Mouse (Mus musculus): ENCODE measurements around the gene Heatr6. TPM values are rescaled to one million over a fixed set of nuclear protein-coding genes. Genes with fewer than 3 reads are reported as not detected.

Gene Heatr6
- polyA plus RNA-seq, 1 experiment: 10.2 TPM

DNA sequence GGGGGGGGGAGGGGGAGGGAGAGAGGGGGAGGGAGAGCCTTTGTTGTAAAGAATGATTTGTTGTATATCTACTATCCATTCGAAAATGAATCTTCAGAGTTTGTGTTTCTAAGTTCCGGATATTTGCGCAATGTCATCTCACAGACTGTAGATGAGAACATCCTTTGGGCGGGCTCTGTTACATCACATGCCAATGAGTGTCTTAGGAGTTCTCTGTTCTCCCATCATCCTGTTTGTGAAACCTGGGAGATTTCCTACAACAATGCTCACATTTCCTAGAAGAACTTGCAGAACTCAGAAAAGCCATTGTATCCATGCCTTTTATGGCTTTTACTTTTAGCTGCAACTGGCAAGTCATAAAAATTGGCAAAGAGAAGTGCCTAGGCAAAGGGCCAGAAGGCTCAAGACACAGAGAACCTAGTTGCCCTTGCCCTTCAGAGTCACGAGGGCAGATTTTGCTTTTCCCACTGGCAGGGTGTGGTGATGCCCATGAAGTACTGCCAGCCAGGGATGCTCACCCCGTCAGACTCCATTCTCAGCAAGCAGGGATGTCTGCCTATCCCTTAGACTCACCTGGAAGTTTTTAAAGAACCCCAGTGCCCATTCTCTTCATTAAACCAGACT, 36.3 kb upstream of the Heatr6 start:
- H3K36me3 ChIP-seq (ENCODE audit: control insufficient read depth, insufficient read depth): no peaks in the 10 kb centered on the region
- TF ChIP-seq CEBPB (IDR thresholded peaks at IDR 0.05; ENCODE audit: low read depth): peak; percentile 78
- no peak for TF ChIP-seq CTCF (IDR thresholded peaks at IDR 0.05; ENCODE audit: control insufficient read depth, insufficient read depth, insufficient read length)
- no peak overlapping the region for H3ac ChIP-seq (ENCODE audit: control insufficient read depth, insufficient read length, low read depth)
- H3K79me2 ChIP-seq (ENCODE audit: control insufficient read depth, insufficient read depth): no peaks in the 10 kb centered on the region
- H3K27me3 ChIP-seq (ENCODE audit: control insufficient read depth, insufficient read depth, insufficient read length): no peaks in the 10 kb centered on the region
- H3K79me3 ChIP-seq (ENCODE audit: low read depth): no peaks in the 10 kb centered on the region
- no peak overlapping the region for H3K4me3 ChIP-seq (ENCODE audit: insufficient read depth, poor library complexity, severe bottlenecking)

DNA sequence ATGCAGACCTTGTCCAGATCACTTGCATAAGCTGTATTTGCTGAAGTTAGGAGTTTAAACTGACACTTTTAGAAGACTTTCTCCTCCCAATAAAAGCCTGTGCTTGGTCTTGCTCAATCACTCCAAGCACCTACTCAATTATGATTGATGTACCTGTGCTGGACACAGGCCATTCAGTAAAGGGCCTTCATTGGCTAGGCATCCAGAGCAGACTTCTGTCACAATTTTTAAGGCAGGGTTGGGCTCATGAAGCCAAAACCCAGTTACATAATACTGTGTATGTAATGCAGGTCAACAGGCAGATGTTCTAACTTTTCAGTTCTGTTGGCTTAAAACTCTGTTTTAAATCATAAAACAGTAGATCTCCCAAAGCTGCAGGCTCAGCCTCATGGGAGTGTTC, 32.7 kb upstream of the Heatr6 start:
- Histone ChIP-seq H3K36me3 (ENCODE audit: control insufficient read depth, insufficient read depth) (no peaks in the 10 kb centered on the region), H3ac (ENCODE audit: control insufficient read depth, insufficient read length, low read depth) (no peak overlapping the region), H3K79me3 (ENCODE audit: low read depth) (no peaks in the 10 kb centered on the region), H3K79me2 (ENCODE audit: control insufficient read depth, insufficient read depth) (no peaks in the 10 kb centered on the region), H3K4me3 (ENCODE audit: insufficient read depth, poor library complexity, severe bottlenecking) (no peak overlapping the region), H3K27me3 (ENCODE audit: control insufficient read depth, insufficient read depth, insufficient read length) (no peaks in the 10 kb centered on the region)
- TF ChIP-seq FOSL1 (IDR thresholded peaks at IDR 0.05; ENCODE audit: insufficient read depth, low read length, poor library complexity, severe bottlenecking): no peak
- no peak for TF ChIP-seq USF1 (IDR thresholded peaks at IDR 0.05; ENCODE audit: low read depth)
- no peak for TF ChIP-seq MYOD1 (IDR thresholded peaks at IDR 0.05; ENCODE audit: control insufficient read depth, insufficient read length, low read depth)
- no peak for TF ChIP-seq MYOG (IDR thresholded peaks at IDR 0.05; ENCODE audit: control insufficient read depth, extremely low read depth, insufficient read length)
- TF ChIP-seq MAX (IDR thresholded peaks at IDR 0.05): no peak
- no peak for TF ChIP-seq CEBPB (IDR thresholded peaks at IDR 0.05; ENCODE audit: low read depth)
- no peak for TF ChIP-seq CTCF (IDR thresholded peaks at IDR 0.05; ENCODE audit: control insufficient read depth, insufficient read depth, insufficient read length)

DNA sequence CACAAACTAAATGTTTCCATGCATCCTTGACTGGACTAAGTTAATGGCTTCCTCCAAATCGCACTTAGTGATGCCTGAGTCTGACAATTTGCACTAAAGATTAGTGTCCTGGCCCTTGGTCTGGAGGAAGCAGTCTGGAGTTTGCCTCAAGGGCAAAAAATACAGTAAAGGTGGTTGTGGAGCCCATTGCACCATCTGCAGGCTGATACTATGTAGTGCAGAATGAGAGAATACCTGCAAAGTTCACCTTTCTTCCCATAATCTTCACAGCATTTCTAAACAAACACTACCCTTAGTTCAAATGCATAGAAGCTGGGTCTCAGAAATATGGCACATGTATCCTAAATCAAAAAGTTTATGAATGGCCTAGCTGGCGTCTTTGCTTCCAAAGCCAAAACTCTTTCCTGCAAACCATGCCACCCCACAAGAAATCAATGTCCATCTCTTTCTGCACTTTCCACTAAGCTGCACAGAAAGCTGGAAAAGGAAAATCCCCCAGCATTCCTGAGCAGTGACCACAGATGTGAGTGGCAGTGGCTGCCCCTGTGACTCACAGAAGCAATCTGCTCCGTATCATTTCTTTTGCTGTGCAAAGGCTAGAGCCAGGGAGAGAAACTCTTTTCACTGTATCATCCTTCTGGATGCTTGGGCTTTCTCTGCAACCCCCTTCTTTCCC, 24.6 kb upstream of the Heatr6 start:
- no peaks in the 10 kb centered on the region for H3K79me3 ChIP-seq (ENCODE audit: low read depth)
- no peak overlapping the region for H3ac ChIP-seq (ENCODE audit: control insufficient read depth, insufficient read length, low read depth)
- no peaks in the 10 kb centered on the region for H3K27me3 ChIP-seq (ENCODE audit: control insufficient read depth, insufficient read depth, insufficient read length)
- H3K79me2 ChIP-seq (ENCODE audit: control insufficient read depth, insufficient read depth): no peaks in the 10 kb centered on the region
- no peak overlapping the region for H3K4me3 ChIP-seq (ENCODE audit: insufficient read depth, poor library complexity, severe bottlenecking)
- no peak for TF ChIP-seq MYOD1 (IDR thresholded peaks at IDR 0.05; ENCODE audit: control insufficient read depth, insufficient read length, low read depth)
- peak; percentile 48 for TF ChIP-seq FOSL1 (IDR thresholded peaks at IDR 0.05; ENCODE audit: insufficient read depth, low read length, poor library complexity, severe bottlenecking)
- TF ChIP-seq USF1 (IDR thresholded peaks at IDR 0.05; ENCODE audit: low read depth): no peak
- no peak for TF ChIP-seq CTCF (IDR thresholded peaks at IDR 0.05; ENCODE audit: control insufficient read depth, insufficient read depth, insufficient read length)
- H3K36me3 ChIP-seq (ENCODE audit: control insufficient read depth, insufficient read depth): no peaks in the 10 kb centered on the region

DNA sequence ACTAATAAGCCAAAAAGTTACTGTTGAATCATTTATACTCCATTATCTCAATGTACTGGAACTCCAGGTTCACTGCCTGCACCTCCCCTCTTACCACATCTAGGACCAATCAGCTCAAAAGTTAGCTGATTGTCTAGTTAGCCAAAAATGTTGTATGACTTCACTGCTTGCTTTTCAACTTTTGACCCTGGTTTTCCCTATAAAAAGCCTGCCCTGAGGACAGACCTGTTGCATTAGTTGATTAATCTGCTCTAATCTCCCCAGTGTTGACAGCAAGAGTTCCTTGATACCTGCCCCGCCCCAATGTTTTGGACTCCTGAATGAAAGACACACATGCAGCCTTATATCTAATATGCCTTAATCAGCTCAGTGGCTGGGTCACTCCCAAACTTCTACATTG, 22.4 kb upstream of the Heatr6 start:
- TF ChIP-seq USF1 (IDR thresholded peaks at IDR 0.05; ENCODE audit: low read depth) (no peak), MYOG (IDR thresholded peaks at IDR 0.05; ENCODE audit: control insufficient read depth, extremely low read depth, insufficient read length) (no peak), FOSL1 (IDR thresholded peaks at IDR 0.05; ENCODE audit: insufficient read depth, low read length, poor library complexity, severe bottlenecking) (no peak), MYOD1 (IDR thresholded peaks at IDR 0.05; ENCODE audit: control insufficient read depth, insufficient read length, low read depth) (no peak), CTCF (IDR thresholded peaks at IDR 0.05; ENCODE audit: control insufficient read depth, insufficient read depth, insufficient read length) (no peak), MAX (IDR thresholded peaks at IDR 0.05) (no peak), CEBPB (IDR thresholded peaks at IDR 0.05; ENCODE audit: low read depth) (no peak)
- no peaks in the 10 kb centered on the region for H3K79me2 ChIP-seq (ENCODE audit: control insufficient read depth, insufficient read depth)
- H3K27me3 ChIP-seq (ENCODE audit: control insufficient read depth, insufficient read depth, insufficient read length): no peaks in the 10 kb centered on the region
- H3K36me3 ChIP-seq (ENCODE audit: control insufficient read depth, insufficient read depth): no peaks in the 10 kb centered on the region
- no peaks in the 10 kb centered on the region for H3K79me3 ChIP-seq (ENCODE audit: low read depth)
- no peak overlapping the region for H3K4me3 ChIP-seq (ENCODE audit: insufficient read depth, poor library complexity, severe bottlenecking)
- no peak overlapping the region for H3ac ChIP-seq (ENCODE audit: control insufficient read depth, insufficient read length, low read depth)

DNA sequence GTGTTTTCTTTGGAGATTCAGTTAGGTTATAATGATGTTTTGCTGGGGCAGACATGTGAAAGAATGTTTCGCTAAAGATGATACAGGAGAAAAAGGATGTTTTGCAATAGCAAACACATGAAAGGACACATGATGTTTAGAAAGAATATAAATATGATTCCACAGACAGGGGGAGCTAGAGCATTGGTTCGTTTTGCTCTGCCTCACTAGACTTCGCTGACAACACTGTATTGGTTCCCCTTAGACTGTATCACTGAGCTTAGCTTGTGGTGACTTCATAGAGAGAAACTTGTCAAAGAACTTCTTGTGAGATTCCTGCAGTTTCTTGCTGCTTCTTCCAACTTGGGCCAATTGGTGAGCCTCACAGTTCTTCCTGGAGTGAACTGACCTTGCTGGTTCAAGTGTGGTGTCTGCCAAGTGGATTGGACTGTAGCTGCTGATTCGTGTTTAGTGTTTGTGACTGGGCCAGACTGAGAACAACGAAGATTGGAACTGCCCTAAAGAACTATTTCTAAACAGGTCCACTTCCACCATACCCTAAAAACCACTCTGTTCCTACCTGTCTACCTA, 20.3 kb upstream of the Heatr6 start:
- Histone ChIP-seq H3K36me3 (ENCODE audit: control insufficient read depth, insufficient read depth) (no peaks in the 10 kb centered on the region), H3K27me3 (ENCODE audit: control insufficient read depth, insufficient read depth, insufficient read length) (no peaks in the 10 kb centered on the region)

More for the DNA sequence above, 20.3 kb upstream of the Heatr6 start:
- H3K4me3 ChIP-seq (ENCODE audit: insufficient read depth, poor library complexity, severe bottlenecking): no peak overlapping the region
- no peaks in the 10 kb centered on the region for H3K79me3 ChIP-seq (ENCODE audit: low read depth)
- H3ac ChIP-seq (ENCODE audit: control insufficient read depth, insufficient read length, low read depth): no peak overlapping the region
- H3K79me2 ChIP-seq (ENCODE audit: control insufficient read depth, insufficient read depth): no peaks in the 10 kb centered on the region
- TF ChIP-seq CTCF (IDR thresholded peaks at IDR 0.05; ENCODE audit: control insufficient read depth, insufficient read depth, insufficient read length): no peak
- TF ChIP-seq MYOD1 (IDR thresholded peaks at IDR 0.05; ENCODE audit: control insufficient read depth, insufficient read length, low read depth): no peak
- TF ChIP-seq FOSL1 (IDR thresholded peaks at IDR 0.05; ENCODE audit: insufficient read depth, low read length, poor library complexity, severe bottlenecking): no peak
- no peak for TF ChIP-seq CEBPB (IDR thresholded peaks at IDR 0.05; ENCODE audit: low read depth)
- no peak for TF ChIP-seq USF1 (IDR thresholded peaks at IDR 0.05; ENCODE audit: low read depth)
- TF ChIP-seq MAX (IDR thresholded peaks at IDR 0.05): no peak
- no peak for TF ChIP-seq MYOG (IDR thresholded peaks at IDR 0.05; ENCODE audit: control insufficient read depth, extremely low read depth, insufficient read length)
